Mouse (Mus musculus): ENCODE measurements around the gene AI597479.
A peak's percentile ranks its signal among the peaks of the same experiment; 100 is the strongest.
"Not testable (repeated sequence)": the region's sequence is repeated elsewhere in the genome, so short reads cannot be mapped to it uniquely, and the experiment has no call there.

The AI597479 gene

DNA sequence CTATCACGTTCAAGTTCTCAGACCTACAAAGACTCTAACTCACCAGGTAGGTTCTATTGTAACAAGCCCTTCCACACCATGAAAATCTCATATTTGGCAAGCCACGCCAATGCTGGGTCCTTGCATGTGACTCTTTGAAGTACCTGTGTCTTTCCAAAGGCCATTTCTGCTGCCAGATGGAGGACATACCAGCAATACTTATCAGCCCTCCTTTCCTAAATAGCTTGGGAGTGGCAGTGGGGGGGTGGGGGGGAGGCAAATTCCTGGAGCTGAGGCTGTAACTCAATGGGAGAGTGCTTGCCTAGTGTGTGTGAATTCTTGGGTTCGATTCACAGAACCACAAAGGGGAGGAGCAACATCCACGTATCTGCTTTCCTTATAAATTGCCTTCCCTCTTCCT lies 26.2 kb downstream of the AI597479 start:
- DNase-seq (ENCODE audit: inconsistent ontology term): peak; percentile 56

DNA sequence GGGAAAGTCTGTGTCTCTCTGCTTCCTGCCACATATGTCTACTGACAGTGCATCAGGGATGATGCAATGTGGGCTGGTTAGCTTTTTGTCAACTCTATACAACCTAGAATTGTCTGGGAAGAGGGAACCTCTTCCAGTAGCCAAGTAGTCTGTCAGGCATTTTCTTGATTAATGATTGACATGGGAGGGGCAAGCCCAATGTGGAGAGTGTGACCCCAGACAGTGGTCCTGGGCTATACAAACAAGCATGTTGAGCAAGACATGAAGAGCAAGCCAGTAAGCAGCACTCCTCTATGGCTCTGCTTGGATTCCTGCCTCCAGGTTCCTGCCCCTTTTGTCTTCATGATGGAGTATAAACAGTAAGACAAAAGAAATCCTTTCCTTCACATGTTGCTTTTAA lies 28.7 kb downstream of the AI597479 start:
- DNase-seq (ENCODE audit: inconsistent ontology term): no peak

DNA sequence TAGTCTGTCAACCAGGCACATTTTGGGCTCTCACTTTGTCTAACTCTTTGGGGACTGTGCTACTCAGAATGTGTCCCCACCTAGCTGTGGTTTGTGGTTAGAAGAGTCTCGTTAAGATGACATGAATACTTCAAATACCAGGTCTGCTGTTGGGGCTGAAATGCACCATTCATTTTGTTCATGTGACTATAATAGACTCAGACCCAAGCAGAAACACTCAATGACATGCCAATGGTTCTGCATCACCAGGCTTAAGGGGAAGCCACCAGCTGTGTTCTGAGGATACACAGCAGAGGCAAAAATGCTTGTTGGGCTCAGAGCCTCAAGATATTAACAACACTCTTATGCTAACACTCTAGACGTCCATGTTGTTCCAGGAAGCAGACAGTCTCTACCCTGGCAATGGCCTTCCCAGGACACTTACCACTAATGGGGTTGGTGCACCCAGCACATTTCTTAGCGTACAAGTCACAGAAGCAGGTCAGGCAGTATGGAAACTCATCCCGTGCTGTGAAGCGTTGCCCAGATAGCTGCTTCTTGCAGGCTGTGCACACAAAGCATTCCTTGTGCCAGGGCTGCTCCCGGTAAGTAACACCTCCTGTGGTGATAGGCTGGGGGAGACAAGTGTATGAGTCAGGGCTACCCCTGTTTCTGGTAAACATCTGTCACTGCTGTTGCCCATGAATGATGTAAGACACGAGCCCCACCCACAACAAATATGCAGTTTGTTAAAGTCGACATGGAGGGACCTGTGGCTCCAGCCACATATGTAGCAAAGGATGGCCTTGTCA lies 29.5 kb downstream of the AI597479 start:
- DNase-seq (ENCODE audit: inconsistent ontology term): peak; percentile 96

DNA sequence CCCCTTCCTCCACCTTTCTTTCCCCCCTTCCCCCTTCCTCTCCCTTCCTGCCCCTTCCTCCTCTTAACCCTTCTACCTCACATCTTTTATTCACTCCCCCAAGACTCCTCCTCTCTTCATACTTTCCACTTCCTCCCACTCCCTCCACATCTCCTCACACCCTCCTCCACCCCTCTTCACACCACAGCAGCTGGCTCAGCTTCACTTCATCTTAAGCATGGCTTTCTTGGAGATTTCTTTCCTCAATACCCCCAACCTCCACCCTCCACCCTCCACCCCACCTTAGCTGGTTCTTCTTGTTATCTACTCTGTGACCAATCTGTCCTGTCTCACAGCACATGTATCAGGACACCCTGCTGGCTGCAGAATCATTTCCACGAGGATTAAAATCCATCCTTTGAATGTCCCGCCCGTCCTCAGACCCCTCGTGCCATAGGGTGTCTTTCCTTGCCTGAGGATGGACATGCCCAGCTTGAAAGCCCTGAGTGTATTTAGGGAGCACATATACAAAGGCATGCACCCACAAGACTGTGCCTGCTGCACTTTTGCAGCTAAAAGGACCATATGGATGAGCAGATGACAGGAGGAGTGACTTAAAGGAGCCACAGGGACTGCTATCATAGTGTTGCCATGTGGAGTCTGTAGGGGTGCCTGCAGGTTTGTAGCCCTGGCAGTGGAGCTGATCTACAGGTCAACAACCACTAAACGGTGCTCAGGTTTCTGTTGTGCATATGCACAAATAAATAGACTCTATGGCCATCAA lies 31.9 kb downstream of the AI597479 start:
- DNase-seq (ENCODE audit: inconsistent ontology term): no peak

DNA sequence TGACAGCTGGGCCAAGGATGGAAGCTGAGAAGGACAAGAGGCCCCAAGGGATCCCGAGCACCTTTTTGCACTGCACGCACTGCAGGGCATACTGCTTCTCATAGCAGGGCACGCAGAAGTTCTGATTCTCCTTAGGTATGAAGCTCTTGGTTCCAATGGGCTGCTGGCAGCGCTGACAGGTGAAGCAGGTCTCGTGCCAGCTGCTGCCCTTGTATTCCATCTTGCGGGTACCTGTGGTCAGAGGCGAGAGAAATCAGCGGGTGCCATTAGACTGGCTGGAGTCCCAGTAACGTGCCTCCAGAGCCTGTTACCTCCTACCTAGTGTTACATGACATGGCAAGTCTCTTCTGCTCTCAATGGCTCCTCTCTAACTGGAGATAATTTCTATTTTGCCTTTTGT lies 33.1 kb downstream of the AI597479 start:
- no peak for DNase-seq (ENCODE audit: inconsistent ontology term)

DNA sequence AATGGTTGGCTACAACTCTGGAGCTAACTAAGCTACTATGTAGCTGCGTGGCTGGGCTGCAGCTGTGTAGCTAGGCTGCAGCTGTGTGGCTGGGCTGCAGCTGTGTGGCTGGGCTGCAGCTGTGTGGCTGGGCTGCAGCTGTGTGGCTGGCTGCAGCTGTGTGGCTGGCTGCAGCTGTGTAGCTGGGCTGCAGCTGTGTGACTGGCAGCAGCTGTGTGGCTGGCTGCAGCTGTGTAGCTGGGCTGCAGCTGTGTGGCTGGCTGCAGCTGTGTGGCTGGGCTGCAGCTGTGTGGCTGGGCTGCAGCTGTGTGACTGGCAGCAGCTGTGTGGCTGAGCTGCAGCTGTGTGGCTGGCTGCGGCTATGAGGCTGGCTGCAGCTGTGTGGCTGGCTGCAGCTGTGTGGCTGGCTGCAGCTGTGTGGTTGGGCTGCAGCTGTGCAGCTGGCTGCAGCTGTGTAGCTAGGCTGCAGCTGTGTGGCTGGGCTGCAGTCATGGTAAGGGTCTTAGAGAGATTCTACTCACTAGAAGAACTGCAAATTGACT lies 38.0 kb downstream of the AI597479 start:
- DNase-seq (ENCODE audit: inconsistent ontology term): not testable (repeated sequence)

DNA sequence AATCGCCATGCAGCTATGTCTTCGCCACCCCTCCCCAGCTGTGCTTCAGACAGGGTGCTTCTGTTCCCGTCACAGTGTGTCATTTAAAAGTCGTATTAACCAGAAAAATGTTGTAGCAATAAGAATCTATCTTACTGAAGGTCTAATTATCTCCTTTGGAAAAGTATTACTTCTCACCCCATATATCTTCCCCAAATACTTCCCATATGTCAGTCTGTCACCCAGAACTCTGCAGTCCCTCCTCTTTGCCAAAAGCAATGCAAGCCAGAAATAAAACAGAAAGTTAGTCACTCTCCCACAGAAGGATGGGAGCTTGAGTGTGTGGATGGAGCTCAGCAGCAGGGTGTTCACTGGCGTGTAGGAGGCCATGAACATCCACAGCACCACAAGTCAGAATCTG lies 38.8 kb downstream of the AI597479 start:
- no peak for DNase-seq (ENCODE audit: inconsistent ontology term)

DNA sequence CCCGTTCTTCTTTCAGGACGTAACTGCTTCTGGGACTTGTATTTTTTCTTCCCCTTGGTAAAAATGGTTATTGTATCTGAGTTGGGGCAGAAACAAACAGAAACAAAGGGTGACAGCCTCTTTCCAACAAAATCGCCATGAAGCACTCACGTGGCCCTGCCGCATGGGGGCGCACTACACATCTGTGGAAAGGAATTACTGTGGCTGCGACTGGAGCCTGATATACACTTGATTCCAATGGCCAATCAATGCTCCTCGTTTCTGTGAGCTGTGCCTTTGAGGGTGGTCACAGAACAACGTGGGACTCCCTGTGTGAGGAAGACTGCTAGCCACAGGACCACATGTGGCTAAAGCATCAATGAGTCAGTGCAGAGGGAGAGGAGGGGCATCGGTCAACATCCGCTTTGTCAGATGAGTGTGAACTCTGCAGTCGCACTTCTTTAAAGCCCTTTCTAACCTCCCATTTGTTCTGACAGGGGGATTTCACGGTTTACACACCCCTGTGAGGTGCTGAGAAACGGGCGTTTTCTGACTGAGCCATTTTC lies 39.8 kb downstream of the AI597479 start:
- DNase-seq (ENCODE audit: inconsistent ontology term): no peak

DNA sequence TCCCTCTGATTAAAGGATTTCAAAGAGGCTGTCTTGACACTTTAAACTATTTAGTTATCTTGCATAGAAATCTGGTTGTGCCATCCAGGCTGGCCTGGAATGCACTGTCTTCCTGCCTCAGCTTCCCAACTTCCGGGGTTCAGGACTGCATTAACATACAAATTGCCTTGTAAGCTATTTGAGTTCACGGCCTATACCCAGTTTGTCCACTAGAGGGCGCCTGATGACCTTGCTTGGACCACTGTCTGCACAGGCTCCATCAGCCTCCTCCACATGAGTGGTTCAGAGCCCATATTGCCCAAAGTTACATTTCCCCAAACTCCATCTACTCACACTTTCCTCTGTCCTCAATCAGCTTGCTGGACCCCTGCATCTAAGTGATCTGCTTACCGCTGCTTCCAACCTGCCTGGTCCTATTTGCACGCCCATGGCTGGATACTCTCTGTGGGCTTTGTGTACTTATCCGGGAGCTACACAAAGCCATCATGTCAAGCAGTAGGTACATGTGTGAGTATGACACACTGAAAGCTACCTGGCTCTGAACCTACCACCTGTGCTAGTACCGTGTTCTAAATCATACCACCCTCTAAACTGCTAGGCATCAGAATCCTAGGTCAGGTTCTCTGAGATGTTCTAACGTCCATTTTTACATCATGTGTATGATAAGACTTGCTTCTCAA lies 41.2 kb downstream of the AI597479 start:
- peak; percentile 60 for DNase-seq (ENCODE audit: inconsistent ontology term)

DNA sequence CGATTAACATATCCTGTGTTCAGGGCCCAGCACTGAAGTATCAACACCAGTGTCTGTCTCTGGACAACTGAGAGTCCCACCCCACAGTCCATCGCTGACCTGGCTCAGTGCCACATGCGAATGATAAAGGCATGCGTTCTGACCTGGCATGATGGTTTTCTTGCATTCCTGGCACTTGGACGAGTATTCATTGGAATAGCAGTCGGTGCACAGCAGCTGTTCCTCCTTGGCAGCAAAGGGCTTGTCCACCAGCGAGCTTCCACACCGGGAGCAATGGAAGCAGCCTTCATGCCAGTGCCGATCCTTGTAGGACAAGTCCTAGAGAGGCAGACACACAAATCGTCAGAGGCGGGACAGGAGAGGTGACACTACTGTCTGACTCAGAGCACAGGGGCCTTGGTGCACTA lies 43.0 kb downstream of the AI597479 start:
- DNase-seq (ENCODE audit: inconsistent ontology term): peak; percentile 88

DNA sequence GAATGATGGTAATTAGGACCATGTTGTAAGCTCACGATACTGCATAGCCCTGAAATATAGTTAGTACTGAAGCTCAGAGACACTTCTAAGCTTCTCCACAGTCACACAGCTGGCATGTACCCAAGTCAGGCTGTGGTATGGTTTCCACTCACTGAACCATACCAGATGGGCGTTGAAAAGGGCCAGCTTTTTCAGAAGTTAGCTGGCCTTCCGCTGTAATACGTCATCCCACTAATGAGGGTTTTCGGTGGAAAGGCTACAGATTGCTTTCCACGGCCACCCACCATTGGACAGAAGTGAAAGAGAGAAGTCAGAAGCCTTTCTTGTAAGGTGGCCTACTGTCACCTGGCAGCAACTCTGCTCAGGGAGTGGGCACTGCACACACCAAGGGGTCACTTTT lies 44.3 kb downstream of the AI597479 start:
- peak; percentile 65 for DNase-seq (ENCODE audit: inconsistent ontology term)

DNA sequence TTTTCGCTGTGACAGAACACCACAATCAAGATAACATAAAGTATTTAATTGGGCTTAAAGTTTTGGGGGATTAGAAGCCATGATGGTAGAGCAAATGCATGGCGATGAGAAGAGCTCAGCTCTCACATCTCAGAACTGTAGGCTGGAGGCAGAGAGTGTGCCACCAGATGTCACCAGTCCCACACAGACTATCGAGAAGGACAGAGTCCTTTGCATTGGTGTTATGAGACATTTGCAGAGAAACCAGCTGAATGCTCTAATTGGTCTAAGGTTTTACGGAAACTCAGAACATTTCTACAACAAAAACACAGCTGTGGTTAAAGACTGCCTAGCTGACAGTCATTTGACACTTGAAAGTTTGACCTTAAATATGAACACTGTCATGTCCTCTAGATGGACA lies 44.8 kb downstream of the AI597479 start:
- peak; percentile 45 for DNase-seq (ENCODE audit: inconsistent ontology term)

DNA sequence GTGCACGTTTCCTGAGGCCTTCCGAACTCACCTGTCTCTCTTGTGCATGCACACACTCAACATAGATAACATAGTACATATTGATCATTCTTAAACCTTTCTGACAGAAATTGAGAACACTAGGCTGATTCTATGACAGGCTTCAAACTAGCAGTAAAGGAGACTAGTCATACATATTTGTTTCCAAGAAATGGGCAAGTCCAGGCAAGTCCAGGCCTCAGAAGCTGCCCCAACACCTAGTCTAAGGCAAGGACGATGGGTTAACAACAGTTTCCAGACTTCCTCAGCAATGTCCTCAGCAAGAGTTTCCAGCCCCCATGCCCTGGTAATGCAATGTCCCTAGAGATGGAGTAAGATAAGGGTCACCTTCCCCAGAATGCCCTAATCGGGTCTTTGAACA lies 45.3 kb downstream of the AI597479 start:
- DNase-seq (ENCODE audit: inconsistent ontology term): no peak

DNA sequence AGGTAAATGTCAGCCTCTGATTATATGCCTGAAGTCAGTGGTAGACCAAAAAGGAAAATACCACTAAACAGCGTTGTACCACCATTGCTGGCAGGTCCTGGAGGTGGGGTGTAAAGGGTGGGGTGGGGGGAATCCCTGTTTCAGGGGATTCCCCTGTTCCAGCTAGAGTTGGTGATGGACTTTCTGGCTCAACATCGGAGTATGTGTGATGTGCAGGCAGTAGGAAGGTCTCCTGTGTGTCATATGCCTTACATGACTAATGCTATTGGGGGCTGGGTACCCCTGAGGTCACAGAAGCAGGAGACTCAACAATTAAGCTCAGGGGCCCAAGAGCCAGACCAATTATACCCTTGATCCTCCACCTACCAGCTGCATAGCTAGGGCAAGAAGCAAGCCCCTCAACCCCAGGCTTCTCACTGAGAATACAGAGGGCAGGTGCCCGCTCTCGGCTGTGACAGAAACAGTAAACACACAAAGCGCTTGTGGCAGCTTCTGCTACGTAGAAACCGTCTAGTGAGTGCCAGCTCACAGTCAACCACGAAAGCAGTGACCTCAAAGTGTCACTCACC lies 45.9 kb downstream of the AI597479 start:
- DNase-seq (ENCODE audit: inconsistent ontology term): no peak

DNA sequence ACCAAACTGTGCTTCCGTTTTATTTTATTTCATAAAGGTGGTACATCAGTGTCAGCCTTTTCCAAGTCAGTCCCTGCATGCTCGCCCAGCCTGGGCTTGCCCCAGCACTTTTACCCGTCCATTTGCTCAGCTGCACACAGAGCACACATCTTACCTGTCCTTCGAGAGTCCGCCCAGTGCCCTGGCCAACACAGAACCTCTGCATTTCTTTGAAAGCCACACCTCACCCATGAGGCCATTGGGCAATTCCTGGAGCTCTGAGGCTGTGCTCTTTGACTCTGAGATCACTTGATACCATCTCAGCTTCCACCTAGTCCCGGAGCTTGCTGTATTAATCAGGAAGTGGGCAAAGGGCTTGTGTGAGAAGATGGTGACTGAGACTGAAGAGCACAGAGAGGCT lies 46.9 kb downstream of the AI597479 start:
- no peak for DNase-seq (ENCODE audit: inconsistent ontology term)

DNA sequence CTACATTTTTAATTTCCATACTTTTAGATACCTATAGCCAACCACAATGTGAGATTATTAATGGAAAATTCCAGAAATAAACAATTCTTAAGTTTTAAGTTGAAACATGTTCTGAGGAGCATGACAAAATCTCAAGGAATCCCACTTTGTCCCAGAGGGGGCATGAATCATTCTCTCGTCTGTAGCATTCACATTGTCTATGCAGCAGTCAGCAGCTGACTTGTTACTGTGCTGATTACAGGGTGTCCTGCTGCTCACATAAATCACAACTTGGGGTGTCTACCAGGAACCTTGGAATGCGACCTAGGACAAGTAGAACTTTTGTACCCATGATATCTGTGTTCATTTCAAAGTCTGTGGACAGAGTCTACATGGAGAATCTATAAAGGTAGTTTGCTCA lies 49.0 kb downstream of the AI597479 start:
- DNase-seq (ENCODE audit: inconsistent ontology term): no peak

DNA sequence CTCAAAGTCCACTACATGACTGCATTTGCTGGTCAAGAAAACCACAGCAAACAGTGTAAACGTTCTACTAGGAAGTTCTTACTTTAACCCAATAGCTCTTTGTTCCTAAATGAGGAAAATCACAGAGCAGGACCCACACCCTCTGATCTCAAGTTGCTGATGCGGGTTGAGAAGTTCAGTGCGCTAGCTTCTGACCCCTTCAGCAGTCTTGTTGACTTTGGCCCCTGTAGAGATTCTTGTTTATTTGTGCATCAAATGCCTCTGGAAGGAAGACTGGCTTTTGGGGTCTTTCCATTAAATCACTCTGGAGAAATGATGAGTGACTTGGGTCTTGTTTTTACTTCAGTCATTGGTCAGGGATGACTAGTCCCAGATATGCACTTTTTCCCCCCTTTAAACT lies 51.7 kb downstream of the AI597479 start:
- DNase-seq (ENCODE audit: inconsistent ontology term): no peak

DNA sequence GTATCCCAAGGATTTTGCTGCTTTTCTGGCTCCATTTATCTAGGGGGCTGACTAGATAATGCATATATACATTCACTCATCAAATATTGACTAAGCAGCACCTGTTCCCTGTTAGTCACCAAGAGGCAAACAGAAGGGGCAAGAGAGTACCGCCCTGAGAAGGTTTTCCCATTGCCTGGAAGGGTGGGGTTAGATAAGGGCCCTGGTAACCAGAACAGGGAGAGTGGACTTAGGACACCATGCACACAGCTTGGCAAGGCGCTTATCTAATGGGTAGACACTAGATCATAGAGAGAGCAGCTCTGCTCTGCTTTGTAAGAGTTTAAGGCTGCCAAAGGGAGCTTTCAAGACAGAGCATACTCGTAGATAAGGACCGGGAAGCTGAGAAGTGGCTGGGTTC lies 54.1 kb downstream of the AI597479 start:
- no peak for DNase-seq (ENCODE audit: inconsistent ontology term)

DNA sequence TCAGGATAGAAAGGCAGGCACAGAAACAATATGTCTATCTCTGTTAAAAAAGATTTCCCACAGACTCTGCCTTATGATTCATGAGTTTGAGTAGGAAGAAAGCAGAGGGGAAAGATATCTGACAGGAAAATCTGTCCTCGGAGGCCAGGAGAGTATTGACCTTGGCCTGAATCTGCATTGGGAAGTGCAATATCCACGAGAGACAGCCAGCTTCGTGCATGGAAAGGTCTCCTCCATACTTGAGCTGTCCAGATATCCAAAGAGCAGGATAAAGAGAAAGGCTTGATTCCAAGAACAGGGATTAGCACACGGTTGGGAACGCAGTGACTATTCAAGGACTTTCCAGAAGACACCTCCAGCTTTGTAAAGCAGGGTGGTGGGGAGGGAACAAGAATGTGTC lies 55.0 kb downstream of the AI597479 start:
- DNase-seq (ENCODE audit: inconsistent ontology term): no peak

DNA sequence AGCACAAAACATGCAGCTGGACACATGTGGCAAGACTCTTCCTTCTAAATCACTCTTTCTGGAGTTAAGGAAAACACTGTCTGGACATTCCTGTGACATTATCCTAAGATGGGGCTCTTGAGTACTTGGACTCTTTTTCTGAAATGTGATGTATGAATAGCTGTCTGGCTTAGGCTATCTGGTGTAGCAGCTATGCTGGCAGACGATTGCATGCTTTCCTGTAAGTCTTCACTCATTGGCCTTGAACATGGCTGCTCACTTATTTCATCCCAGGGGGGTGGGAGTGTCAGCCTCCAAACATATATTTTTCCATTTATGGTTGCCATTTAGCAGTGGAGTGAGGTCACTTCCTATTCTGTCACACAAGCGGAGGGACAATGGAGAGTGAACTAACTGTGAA lies 56.0 kb downstream of the AI597479 start:
- DNase-seq (ENCODE audit: inconsistent ontology term): no peak

DNA sequence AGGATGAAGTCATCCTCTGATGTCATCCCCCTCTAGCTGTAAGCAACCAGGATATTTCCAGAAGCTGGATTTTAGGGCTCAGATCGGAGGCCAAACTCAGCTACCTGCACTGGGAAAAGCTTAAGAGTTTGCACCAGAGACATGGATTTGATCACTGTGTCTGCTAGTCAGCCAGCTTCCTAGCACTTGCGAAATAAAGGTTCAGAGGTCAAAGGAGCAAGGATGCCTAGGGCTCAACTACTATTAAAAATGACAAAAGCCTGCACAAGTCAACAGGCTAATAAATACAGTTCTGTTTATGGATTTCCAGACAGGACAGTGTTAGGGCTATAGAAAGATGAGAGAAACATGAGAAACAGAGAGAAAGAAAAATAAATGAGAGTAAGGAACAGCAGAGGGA lies 59.4 kb downstream of the AI597479 start:
- DNase-seq (ENCODE audit: inconsistent ontology term): no peak

DNA sequence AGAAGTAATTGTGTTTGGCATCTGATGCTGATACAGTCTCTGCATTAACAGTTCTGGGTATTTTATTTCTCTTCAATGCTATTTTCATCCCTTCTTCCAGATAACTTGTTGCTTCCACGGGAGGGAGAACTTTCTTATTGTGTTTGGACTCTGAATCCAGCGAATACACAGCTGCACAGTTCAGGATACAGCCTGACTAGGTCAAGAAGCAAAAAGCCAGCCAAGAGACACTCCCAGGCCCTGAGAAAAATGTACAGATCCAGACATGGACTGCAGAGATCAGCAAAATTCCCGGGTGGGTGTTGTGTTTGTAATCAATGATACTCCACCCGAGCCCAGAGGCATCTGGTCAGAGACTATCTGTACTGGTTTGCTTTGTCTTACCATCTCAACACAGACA lies 60.9 kb downstream of the AI597479 start:
- no peak for DNase-seq (ENCODE audit: inconsistent ontology term)
